Mouse (Mus musculus): Measurements from ENCODE around the gene Zfp52.

DNA sequence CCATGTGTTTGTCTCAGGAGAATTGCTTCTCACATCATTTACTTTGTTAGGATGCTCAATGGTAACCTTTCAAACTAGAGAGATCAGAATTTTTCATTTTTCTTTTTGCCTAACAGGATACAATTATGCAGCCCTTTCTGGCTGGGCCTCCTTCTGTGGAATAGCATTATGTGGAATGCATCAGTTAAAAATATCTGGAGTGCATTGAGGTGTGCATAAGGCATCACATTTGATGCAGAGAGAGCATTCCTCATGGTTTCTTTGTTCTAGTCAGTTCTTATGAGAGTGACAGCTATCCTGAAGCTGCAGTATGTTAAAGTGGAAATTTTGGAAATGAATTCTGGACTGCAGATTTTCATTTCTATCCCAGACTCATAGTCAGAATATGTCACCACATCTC is 9.1 kb upstream of the Zfp52 start:
- TF ChIP-seq CHD2 (IDR thresholded peaks at IDR 0.05; ENCODE audit: low read length) (no peak), MAX (IDR thresholded peaks at IDR 0.05; ENCODE audit: low read length) (no peak), POLR2A (IDR thresholded peaks at IDR 0.05; ENCODE audit: control insufficient read depth in 1 of 2, insufficient read depth in 1 of 2, low read depth in 1 of 2, low read length in 2 of 2, poor library complexity in 1 of 2) (no peak), POLR2AphosphoS2 (IDR thresholded peaks at IDR 0.05; ENCODE audit: low read length) (no peak), E2F4 (IDR thresholded peaks at IDR 0.05; ENCODE audit: borderline replicate concordance, low read depth, low read length) (no peak), ZC3H11A (IDR thresholded peaks at IDR 0.05; ENCODE audit: low read depth, low read length) (no peak), SMC3 (IDR thresholded peaks at IDR 0.05; ENCODE audit: low read depth, low read length) (no peak), GATA1 (IDR thresholded peaks at IDR 0.05; ENCODE audit: low read depth, low read length) (no peak), JUND (IDR thresholded peaks at IDR 0.05; ENCODE audit: low read depth, low read length) (no peak)

All from MEL (cell line).